Mouse (Mus musculus) forebrain, embryonic 11.5 days (tissue): ENCODE data around the gene Gm11077. TPM values are rescaled to one million over a fixed set of nuclear protein-coding genes. Genes with fewer than 3 reads are reported as not detected.

Source experiments
- ATAC-seq: fragments of 200-750 bp; cut with Nextera tagmentation; replicated peaks from 2 replicates; pipeline ENCODE4 v1.8.0; 2017; ENCODE audit warnings: moderate TSS enrichment; ENCODE audit not compliant: low FRiP score
- DNase-seq: peaks from one replicate; pipeline ENCODE4 v3.0.0-alpha.2; 2017; ENCODE audit warnings: low spot score
- H3K27ac ChIP-seq: fragments of 300-500 bp; sonication (generic); 2 replicates; pipeline ENCODE4 v1.5.1; 2014; ENCODE audit warnings: low read depth, low read length
- H3K27me3 ChIP-seq: fragments of 300-500 bp; sonication (generic); 2 replicates; pipeline ENCODE4 v1.6.1; 2014; ENCODE audit warnings: mild to moderate bottlenecking, low read length, mixed read lengths; ENCODE audit not compliant: control insufficient read depth, insufficient read depth
- H3K36me3 ChIP-seq: fragments of 300-500 bp; sonication (generic); 2 replicates; pipeline ENCODE4 v1.6.1; 2014; ENCODE audit warnings: mild to moderate bottlenecking, low read length, moderate library complexity, mixed read lengths; ENCODE audit not compliant: control insufficient read depth, insufficient read depth
- H3K4me1 ChIP-seq: fragments of 300-500 bp; sonication (generic); replicated peaks from 2 replicates; pipeline ENCODE4 v1.6.1; 2014; ENCODE audit warnings: low read length, mixed read lengths; ENCODE audit not compliant: control insufficient read depth, insufficient read depth
- H3K4me2 ChIP-seq: fragments of 300-500 bp; sonication (generic); 2 replicates; pipeline ENCODE4 v1.6.1; 2014; ENCODE audit warnings: low read depth, mild to moderate bottlenecking, low read length, moderate library complexity, mixed read lengths; ENCODE audit not compliant: severe bottlenecking
- H3K4me3 ChIP-seq: fragments of 300-500 bp; sonication (generic); 2 replicates; pipeline ENCODE4 v1.5.1; 2014; ENCODE audit warnings: low read depth, low read length
- H3K9ac ChIP-seq: fragments of 300-500 bp; sonication (generic); 2 replicates; pipeline ENCODE4 v1.6.1; 2014; ENCODE audit warnings: low read length
- H3K9me3 ChIP-seq: fragments of 300-500 bp; sonication (generic); 2 replicates; pipeline ENCODE4 v1.6.1; 2016; ENCODE audit warnings: low read length, mixed read lengths; ENCODE audit not compliant: control insufficient read depth
- WGBS: fragments of 180-500 bp; shearing (Covaris S2); extraction: QIAGEN DNeasy Blood & Tissue Kit; methylation state at CpG from one replicate; pipeline ENCODE4 v1.1.7; 2014; 5-methylcytosine and 5-hydroxymethylcytosine counted together
- polyA plus RNA-seq: library from polyadenylated mRNA; unstranded; fragments of >200 nt; fragmentation: Nextera tagmentation; extraction: Ambion mirVana; gene quantifications from 2 replicates; pipeline ENCODE4 v1.2.1, GENCODE M21; 2014

Gene Gm11077
- polyA plus RNA-seq, 1 experiment from 2014 or later: not detected

DNA sequence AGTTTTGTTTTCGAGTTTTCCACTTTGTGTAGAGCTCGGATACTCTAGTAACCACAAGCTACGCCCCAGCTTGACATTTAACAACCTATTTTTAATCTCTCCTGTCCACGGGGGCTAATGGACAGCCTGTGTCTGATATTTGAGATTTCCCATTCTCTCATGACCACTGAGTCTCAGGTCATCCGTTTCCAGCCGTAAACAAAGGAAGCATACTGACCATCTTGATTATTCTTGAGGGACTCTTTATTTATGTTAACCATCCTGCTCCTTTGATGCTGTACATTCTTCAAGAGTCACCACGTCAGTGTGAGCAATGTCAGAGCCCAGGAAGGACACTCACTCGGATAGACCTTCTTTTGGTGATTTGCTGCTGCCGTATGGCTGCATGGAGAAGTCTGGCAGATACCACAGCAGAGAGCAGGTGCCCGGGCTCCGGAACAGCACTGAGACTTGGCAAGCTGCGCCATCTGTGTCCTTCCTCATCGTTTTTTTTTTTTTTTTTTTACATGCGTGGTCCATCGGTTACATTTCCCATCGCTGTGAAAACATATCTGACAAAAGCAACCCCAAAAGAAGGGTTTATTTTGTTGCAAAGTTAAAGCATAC, 70.5 kb downstream of the Gm11077 start:
- no peaks in the 10 kb centered on the region for H3K36me3 ChIP-seq
- 90% methylated on average over 16 of the region's 16 CpGs for WGBS

DNA sequence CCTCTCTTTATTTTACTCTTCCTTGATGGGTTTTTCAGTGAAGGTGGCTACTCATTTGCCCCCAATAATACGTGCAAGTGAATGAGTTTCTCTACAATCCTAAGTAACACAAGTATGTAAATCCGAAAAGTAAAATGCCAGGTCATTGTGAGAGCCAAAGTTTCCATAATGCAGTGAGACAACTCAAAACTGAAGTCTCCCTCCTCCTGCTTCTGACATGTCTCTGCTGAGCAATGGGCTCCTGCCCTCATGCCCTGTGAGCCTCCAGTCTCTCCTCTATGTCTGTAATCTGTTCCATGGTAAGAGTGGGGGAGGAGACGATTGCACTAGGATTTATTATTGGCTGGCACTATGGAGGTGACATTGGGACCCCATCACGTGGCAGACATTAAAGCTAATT, 71.5 kb downstream of the Gm11077 start:
- H3K27ac ChIP-seq: no peak overlapping the region
- no peak for ATAC-seq
- H3K9me3 ChIP-seq: no peaks in the 10 kb centered on the region
- H3K4me3 ChIP-seq: no peak overlapping the region
- no peaks in the 10 kb centered on the region for H3K27me3 ChIP-seq
- no peak overlapping the region for H3K9ac ChIP-seq
- H3K4me2 ChIP-seq: no peak overlapping the region
- no peaks in the 10 kb centered on the region for H3K36me3 ChIP-seq
- no peak for DNase-seq
- 87% methylated on average over 4 of the region's 4 CpGs for WGBS
- no peaks in the 10 kb centered on the region for H3K4me1 ChIP-seq

More for the DNA sequence above, 70.5 kb downstream of the Gm11077 start:
- Histone ChIP-seq H3K27me3 (no peaks in the 10 kb centered on the region), H3K4me2 (no peak overlapping the region), H3K4me1 (no peaks in the 10 kb centered on the region), H3K27ac (no peak overlapping the region), H3K9me3 (no peaks in the 10 kb centered on the region), H3K4me3 (no peak overlapping the region), H3K9ac (no peak overlapping the region)
- no peak for DNase-seq
- ATAC-seq: no peak

Other genes with a start within 250 kb of the Gm11077 start
- 15.1 and 15.2 TPM in 2 replicates for gene Aebp2, start 106.6 kb upstream of the Gm11077 start, polyA plus RNA-seq